ENCODE assay signal across 25 mouse cellular contexts in the genomic region with DNA sequence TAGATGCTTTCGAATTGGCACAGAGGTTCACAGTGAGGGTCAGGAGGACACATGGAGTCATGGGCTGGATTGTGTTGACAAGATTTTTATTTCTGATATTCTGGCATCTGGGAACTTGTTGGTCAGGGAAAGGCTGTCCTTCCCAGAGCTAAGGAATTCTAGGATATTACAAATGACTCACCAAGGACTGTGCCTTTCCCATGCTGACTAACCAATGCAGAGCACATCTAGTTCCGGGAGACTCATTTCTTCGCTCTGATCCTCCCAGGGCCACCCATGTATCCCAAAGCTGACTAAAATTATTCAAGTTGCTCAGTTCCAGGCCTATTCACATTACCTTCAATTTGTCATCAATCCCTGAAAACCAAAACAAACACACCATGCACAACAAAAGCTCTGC.
A peak's percentile ranks its signal among the peaks of the same experiment; 100 is the strongest.
DNase-seq lines count a peak whose midpoint lies in the region; TF ChIP-seq lines count a peak whose summit lies in the region.
"Had no signal": no experiment of that assay in that cellular context is flagged by ENCODE, and none has a peak within 500 bp of the region (broad histone marks: within the 10 kb centered on the region; RNA-seq: fewer than 3 reads in every experiment).

No protein-coding gene starts in this region.

- peak; percentile 60 to 68 for DNase-seq in adrenal gland, adult (ENCODE audit: inconsistent age in 2 of 2, low spot score in 1 of 2)
- DNase-seq in adrenal gland, postnatal 4 days (ENCODE audit: low spot score in 2 of 2), result no peak
- peak; percentile 6 to 37 for DNase-seq in adrenal gland, postnatal 36 days
- no peak for DNase-seq in adrenal gland, postnatal 25 days
- DNase-seq in 3134 (ENCODE audit: extremely low read depth, insufficient read length, low spot score), result peak; percentile 16
- DNase-seq in Muller cell, postnatal 12 days (ENCODE audit: inconsistent ontology term), result no peak
- DNase-seq: cerebellum, adult 11-12 months; cerebellum, adult 8-10 months; cerebellum, postnatal 10 days; cerebellum, postnatal 36 days; embryo, embryonic 11 days; gastrocnemius, postnatal 10 days; gastrocnemius, postnatal 36 days; heart, postnatal 36 days; kidney, adult 11 months had no signal

- no peak overlapping the region for H3ac ChIP-seq in myocyte (ENCODE audit: control insufficient read depth, insufficient read length)

- H3K4me2 ChIP-seq in myocyte (ENCODE audit: low read depth), result peak overlapping the region; percentile 10
- H3K4me2 ChIP-seq: embryonic facial prominence, embryonic 13.5 days; forebrain, embryonic 13.5 days; heart, embryonic 11.5 days; hindbrain, embryonic 13.5 days; intestine, embryonic 15.5 days had no signal

- TF ChIP-seq POLR2A in myocyte (IDR thresholded peaks at IDR 0.05; ENCODE audit: insufficient read length, low read depth), result no peak

- no peak overlapping the region for H3K4me3 ChIP-seq in myocyte
- H3K4me3 ChIP-seq: embryonic facial prominence, embryonic 10.5 days; embryonic facial prominence, embryonic 13.5 days; erythroblast, embryonic 14.5 days; forebrain, embryonic 10.5 days; forebrain, embryonic 13.5 days; hindbrain, embryonic 10.5 days; hindbrain, embryonic 13.5 days; intestine, embryonic 15.5 days had no signal

- H3K79me2 ChIP-seq in myocyte (ENCODE audit: control insufficient read depth, insufficient read depth), result no peaks in the 10 kb centered on the region

- no peaks in the 10 kb centered on the region for H3K36me3 ChIP-seq in myocyte (ENCODE audit: control insufficient read depth, insufficient read depth)
- H3K36me3 ChIP-seq: embryonic facial prominence, embryonic 10.5 days; embryonic facial prominence, embryonic 13.5 days; forebrain, embryonic 10.5 days; hindbrain, embryonic 10.5 days; hindbrain, embryonic 13.5 days; intestine, embryonic 15.5 days had no signal

- no peaks in the 10 kb centered on the region for H3K27me3 ChIP-seq in myocyte (ENCODE audit: control insufficient read depth, insufficient read depth, insufficient read length)
- H3K27me3 ChIP-seq: embryonic facial prominence, embryonic 13.5 days; forebrain, embryonic 13.5 days; hindbrain, embryonic 13.5 days; intestine, embryonic 15.5 days had no signal

TF ChIP-seq in myocyte, 11 proteins besides CTCF, POLR2A, EP300 and RAD21:
- TF ChIP-seq CEBPB (IDR thresholded peaks at IDR 0.05; ENCODE audit: insufficient read depth, poor library complexity, severe bottlenecking) (no peak), E2F4 (IDR thresholded peaks at IDR 0.05; ENCODE audit: insufficient read depth) (no peak), MAX (IDR thresholded peaks at IDR 0.05; ENCODE audit: low read depth) (no peak), MYOD1 (IDR thresholded peaks at IDR 0.05; ENCODE audit: control insufficient read depth in 1 of 3, insufficient read length in 2 of 3, low read depth in 2 of 3) (no peak), TCF3 (IDR thresholded peaks at IDR 0.05; ENCODE audit: insufficient read length, low read depth) (no peak), SRF (IDR thresholded peaks at IDR 0.05; ENCODE audit: control insufficient read depth, insufficient read length, low read depth) (no peak)

Comparison
In these comparisons a context has a peak if more than half of its experiments do, and no peak if none do; other contexts are left out.
1. DNase-seq: peak in adrenal gland, adult (2 of 2), adrenal gland, postnatal 36 days (2 of 2) and 3134 (single experiment); none in adrenal gland, postnatal 4 days (0 of 2), adrenal gland, postnatal 25 days (single experiment) and Muller cell, postnatal 12 days (single experiment).